In genomic region chr9:57565741-57566221, GRCm38 (mm10) we compare ENCODE assay signal across 9 mouse cellular contexts. TPM values are rescaled to one million over a fixed set of nuclear protein-coding genes. Genes with fewer than 3 reads are reported as not detected.
DNase-seq lines count a peak whose midpoint lies in the region; ATAC-seq and TF ChIP-seq lines count a peak whose summit lies in the region.
"Had no signal": no experiment of that assay in that cellular context is flagged by ENCODE, and none has a peak within 500 bp of the region (broad histone marks: within the 10 kb centered on the region; RNA-seq: fewer than 3 reads in every experiment).

No protein-coding gene starts in this region.

- H3K9ac ChIP-seq in embryonic facial prominence, embryonic 13.5 days: peak overlapping the region; percentile 40; the same call in 1 of the 2 replicates
- H3K9ac ChIP-seq in midbrain, postnatal 0 days (replicated peaks; ENCODE audit: low read length, poor library complexity, severe bottlenecking): no peak overlapping the region

- peak overlapping the region; percentile 69 for H3K27ac ChIP-seq in embryonic facial prominence, embryonic 13.5 days
- H3K27ac ChIP-seq in embryonic facial prominence, embryonic 10.5 days (replicated peaks): no peak overlapping the region
- H3K27ac ChIP-seq in midbrain, postnatal 0 days (ENCODE audit: low read depth, low read length): peak overlapping the region; percentile 52; the same call in 1 of the 2 replicates

- no peak for DNase-seq in embryonic facial prominence, embryonic 10.5 days (ENCODE audit: low spot score)
- DNase-seq in fibroblast of lung, adult 2 months (ENCODE audit: low read depth): peak; percentile 46
- DNase-seq in heart, postnatal 25 days (ENCODE audit: low spot score): peak; percentile 51
- peak; percentile 51 for DNase-seq in left cerebral cortex, adult 11 months (ENCODE audit: low spot score)
- peak; percentile 74 for DNase-seq in midbrain, postnatal 0 days (ENCODE audit: low spot score)
- no peak for DNase-seq in natural killer cell, adult 2 months (ENCODE audit: low spot score in 2 of 2)

- H3K9me3 ChIP-seq in embryonic facial prominence, embryonic 13.5 days: no peaks in the 10 kb centered on the region
- H3K9me3 ChIP-seq in embryonic facial prominence, embryonic 10.5 days: no peaks in the 10 kb centered on the region
- H3K9me3 ChIP-seq in midbrain, postnatal 0 days (ENCODE audit: low read length): no peaks in the 10 kb centered on the region

- no peak for ATAC-seq in embryonic facial prominence, embryonic 13.5 days (ENCODE audit: insufficient number of reproducible peaks, insufficient read depth, low FRiP score, low TSS enrichment, low read depth)
- peak; percentile 42; the same call in 1 of the 2 replicates for ATAC-seq in midbrain, postnatal 0 days (ENCODE audit: low FRiP score)
- no peak for ATAC-seq in erythroid progenitor cell, adult 5-6 weeks (replicated peaks; ENCODE audit: low FRiP score, poor library complexity, severe bottlenecking)

- no peak for TF ChIP-seq CTCF in midbrain, postnatal 0 days (IDR thresholded peaks at IDR 0.05)

- 30% methylated on average over 10 of the region's 10 CpGs for WGBS in embryonic facial prominence, embryonic 13.5 days
- 45% methylated on average over 10 of the region's 10 CpGs for WGBS in embryonic facial prominence, embryonic 10.5 days
- 48% methylated on average over 10 of the region's 10 CpGs for WGBS in midbrain, postnatal 0 days

- H3K27me3 ChIP-seq in embryonic facial prominence, embryonic 13.5 days: no peaks in the 10 kb centered on the region
- H3K27me3 ChIP-seq in embryonic facial prominence, embryonic 10.5 days (replicated peaks; ENCODE audit: low read depth, poor library complexity, severe bottlenecking): no peaks in the 10 kb centered on the region
- H3K27me3 ChIP-seq in midbrain, postnatal 0 days (ENCODE audit: insufficient read depth, low read length): no peaks in the 10 kb centered on the region

- peaks cover 30% of the 10 kb centered on the region for H3K4me1 ChIP-seq in embryonic facial prominence, embryonic 13.5 days
- peaks cover 31% of the 10 kb centered on the region for H3K4me1 ChIP-seq in embryonic facial prominence, embryonic 10.5 days
- H3K4me1 ChIP-seq in midbrain, postnatal 0 days (ENCODE audit: insufficient read depth, low read length): peaks cover 16% of the 10 kb centered on the region; the same call in 1 of the 2 replicates

- intact Hi-C loops in heart, postnatal 25 days (cut with DNase I): no loop called here

- H3K36me3 ChIP-seq in embryonic facial prominence, embryonic 13.5 days: peaks cover 26% of the 10 kb centered on the region
- H3K36me3 ChIP-seq in embryonic facial prominence, embryonic 10.5 days (replicated peaks): peaks cover 31% of the 10 kb centered on the region
- peaks cover 16% of the 10 kb centered on the region for H3K36me3 ChIP-seq in midbrain, postnatal 0 days (ENCODE audit: insufficient read depth, low read length)

- no peak overlapping the region for H3K4me3 ChIP-seq in embryonic facial prominence, embryonic 13.5 days
- H3K4me3 ChIP-seq in embryonic facial prominence, embryonic 10.5 days: no peak overlapping the region
- no peak overlapping the region for H3K4me3 ChIP-seq in midbrain, postnatal 0 days (ENCODE audit: low read depth, low read length)

- no peak overlapping the region for H3K4me2 ChIP-seq in embryonic facial prominence, embryonic 13.5 days
- H3K4me2 ChIP-seq in midbrain, postnatal 0 days (ENCODE audit: low read depth, low read length, poor library complexity, severe bottlenecking): no peak overlapping the region

RNA-seq across cellular contexts. Expression of gene Scamp2, which starts 5.0 kb away (rescaled TPM):
- polyA plus RNA-seq in embryonic facial prominence, embryonic 13.5 days (2015; fragmentation: Nextera tagmentation; extraction: Ambion mirVana): 54.2 and 61.7 TPM in 2 replicates
- polyA plus RNA-seq in embryonic facial prominence, embryonic 10.5 days (2016; fragmentation: Nextera tagmentation; extraction: Ambion mirVana): 44.1 and 45.3 TPM in 2 replicates
- total RNA-seq in heart, postnatal 25 days (2021): 10 to 100 TPM; 24.6 to 24.8 TPM
- 34.5 and 47.4 TPM in 2 replicates for total RNA-seq in midbrain, postnatal 0 days (2014; rRNA removed)
- 41.1 and 41.2 TPM in 2 replicates for polyA plus RNA-seq in midbrain, postnatal 0 days (2015; fragmentation: Nextera tagmentation; extraction: Ambion mirVana)
- total RNA-seq in erythroid progenitor cell, adult 5-6 weeks (2015; ENCODE audit: low replicate concordance): 23.8 and 28.1 TPM in 2 replicates
- total RNA-seq in erythroid progenitor cell, adult 5-6 weeks (2017; ENCODE audit: low replicate concordance): 10.0 and 12.1 TPM in 2 replicates

RNA-seq across cellular contexts. Expression of gene Mpi, which starts 13.2 kb away (rescaled TPM):
- polyA plus RNA-seq in embryonic facial prominence, embryonic 13.5 days (2015; fragmentation: Nextera tagmentation; extraction: Ambion mirVana): 47.1 and 48.8 TPM in 2 replicates
- polyA plus RNA-seq in embryonic facial prominence, embryonic 10.5 days (2016; fragmentation: Nextera tagmentation; extraction: Ambion mirVana): 58.7 and 61.7 TPM in 2 replicates
- total RNA-seq in heart, postnatal 25 days (2021): 100 to 1,000 TPM; 160 to 162 TPM
- total RNA-seq in midbrain, postnatal 0 days (2014; rRNA removed): 60.5 and 71.9 TPM in 2 replicates
- polyA plus RNA-seq in midbrain, postnatal 0 days (2015; fragmentation: Nextera tagmentation; extraction: Ambion mirVana): 57.2 and 61.2 TPM in 2 replicates
- 1.7 and 4.0 TPM in 2 replicates for total RNA-seq in erythroid progenitor cell, adult 5-6 weeks (2015; ENCODE audit: low replicate concordance)
- total RNA-seq in erythroid progenitor cell, adult 5-6 weeks (2017; ENCODE audit: low replicate concordance): 0.26 and 1.4 TPM in 2 replicates

RNA-seq across cellular contexts. Expression of gene Ulk3, which starts 23.5 kb away (rescaled TPM):
- 20.3 and 26.9 TPM in 2 replicates for polyA plus RNA-seq in embryonic facial prominence, embryonic 13.5 days (2015; fragmentation: Nextera tagmentation; extraction: Ambion mirVana)
- polyA plus RNA-seq in embryonic facial prominence, embryonic 10.5 days (2016; fragmentation: Nextera tagmentation; extraction: Ambion mirVana): 13.3 and 16.4 TPM in 2 replicates
- 1 to 10 TPM; 6.8 to 8.9 TPM for total RNA-seq in heart, postnatal 25 days (2021)
- total RNA-seq in midbrain, postnatal 0 days (2014; rRNA removed): 18.9 and 23.3 TPM in 2 replicates
- polyA plus RNA-seq in midbrain, postnatal 0 days (2015; fragmentation: Nextera tagmentation; extraction: Ambion mirVana): 17.4 and 19.9 TPM in 2 replicates
- 1.1 and 3.4 TPM in 2 replicates for total RNA-seq in erythroid progenitor cell, adult 5-6 weeks (2015; ENCODE audit: low replicate concordance)
- total RNA-seq in erythroid progenitor cell, adult 5-6 weeks (2017; ENCODE audit: low replicate concordance): 0.98 and 5.9 TPM in 2 replicates

RNA-seq across cellular contexts. Expression of gene Fam219b, which starts 28.5 kb away (rescaled TPM):
- polyA plus RNA-seq in embryonic facial prominence, embryonic 13.5 days (2015; fragmentation: Nextera tagmentation; extraction: Ambion mirVana): 25.1 and 28.9 TPM in 2 replicates
- 17.1 and 17.7 TPM in 2 replicates for polyA plus RNA-seq in embryonic facial prominence, embryonic 10.5 days (2016; fragmentation: Nextera tagmentation; extraction: Ambion mirVana)
- 1 to 10 TPM; 6.7 to 9.3 TPM for total RNA-seq in heart, postnatal 25 days (2021)
- 20.6 and 29.7 TPM in 2 replicates for total RNA-seq in midbrain, postnatal 0 days (2014; rRNA removed)
- polyA plus RNA-seq in midbrain, postnatal 0 days (2015; fragmentation: Nextera tagmentation; extraction: Ambion mirVana): 24.8 and 25.6 TPM in 2 replicates
- total RNA-seq in erythroid progenitor cell, adult 5-6 weeks (2015; ENCODE audit: low replicate concordance): 2.9 and 5.0 TPM in 2 replicates
- 3.5 and 5.9 TPM in 2 replicates for total RNA-seq in erythroid progenitor cell, adult 5-6 weeks (2017; ENCODE audit: low replicate concordance)

RNA-seq across cellular contexts. Expression of gene Cplx3, which starts 40.3 kb away (rescaled TPM):
- polyA plus RNA-seq in embryonic facial prominence, embryonic 13.5 days (2015; fragmentation: Nextera tagmentation; extraction: Ambion mirVana): not detected in 2 replicates
- 1.6 and 1.8 TPM in 2 replicates for polyA plus RNA-seq in embryonic facial prominence, embryonic 10.5 days (2016; fragmentation: Nextera tagmentation; extraction: Ambion mirVana)
- not detected for total RNA-seq in heart, postnatal 25 days (2021)
- 0.09 TPM in 1 of 2 replicates, not detected in the other for total RNA-seq in midbrain, postnatal 0 days (2014; rRNA removed)
- 1.9 and 2.2 TPM in 2 replicates for polyA plus RNA-seq in midbrain, postnatal 0 days (2015; fragmentation: Nextera tagmentation; extraction: Ambion mirVana)
- total RNA-seq in erythroid progenitor cell, adult 5-6 weeks (2015; ENCODE audit: low replicate concordance): not detected in 2 replicates
- total RNA-seq in erythroid progenitor cell, adult 5-6 weeks (2017; ENCODE audit: low replicate concordance): not detected in 2 replicates
- polyA plus RNA-seq: lung, embryonic 16.5 days had no signal

Comparison
In these comparisons a context has a peak if more than half of its experiments do, and no peak if none do; other contexts are left out.
1. DNase-seq: peak in fibroblast of lung, adult 2 months (single experiment), heart, postnatal 25 days (single experiment), left cerebral cortex, adult 11 months (single experiment) and midbrain, postnatal 0 days (single experiment); none in embryonic facial prominence, embryonic 10.5 days (single experiment) and natural killer cell, adult 2 months (0 of 2).
2. RNA of gene Mpi, which starts 13.2 kb away (total RNA-seq): 160 to 162 TPM in heart, postnatal 25 days and 60.5 to 71.9 TPM in midbrain, postnatal 0 days; 0.26 to 4.0 TPM in erythroid progenitor cell, adult 5-6 weeks; every median in the first group is over 10 times any median in the second.